12 mouse cellular contexts compared by ENCODE assay signal in the genomic region with DNA sequence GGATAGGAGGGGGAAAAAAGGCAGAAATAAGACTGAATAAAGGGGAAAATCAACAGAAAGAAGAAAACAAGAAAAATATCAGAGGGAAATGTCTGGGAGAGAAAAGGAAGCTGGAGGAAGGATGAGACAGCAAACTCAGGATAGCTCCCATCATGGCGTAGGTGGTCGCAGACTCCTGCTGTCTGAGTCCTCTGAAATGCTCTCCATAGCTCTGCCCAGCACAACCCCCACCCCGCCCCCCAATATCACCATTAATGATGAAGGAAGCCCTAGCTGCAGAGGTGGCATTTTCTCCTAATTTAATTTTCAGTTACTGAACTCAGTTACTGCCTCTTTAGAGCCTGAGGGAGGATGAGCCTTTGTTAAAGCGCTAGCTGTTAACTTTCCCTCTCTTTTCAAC.
"Had no signal": no experiment of that assay in that cellular context is flagged by ENCODE, and none has a peak within 500 bp of the region (broad histone marks: within the 10 kb centered on the region; RNA-seq: fewer than 3 reads in every experiment).

No protein-coding gene starts in this region.

- H3K4me2 ChIP-seq: kidney, embryonic 15.5 days; liver, embryonic 13.5 days; lung, embryonic 14.5 days had no signal

- DNase-seq: kidney, adult 2 months; kidney, postnatal 10 days; kidney, postnatal 36 days; layer of hippocampus, postnatal 36 days; liver, embryonic 13.5 days; lung, embryonic 14.5 days; thymus, adult 18-20 months; thymus, postnatal 36 days had no signal

- H3K4me1 ChIP-seq: kidney, embryonic 15.5 days; liver, embryonic 13.5 days had no signal

- H3K9me3 ChIP-seq: kidney, embryonic 15.5 days; liver, embryonic 13.5 days had no signal

- H3K27ac ChIP-seq: kidney, embryonic 15.5 days; left cerebral cortex, adult 2 months; liver, embryonic 13.5 days; macrophage had no signal

- H3K27me3 ChIP-seq: kidney, embryonic 15.5 days; liver, embryonic 13.5 days had no signal

- ATAC-seq: lung, postnatal 0 days had no signal

- H3K9ac ChIP-seq: kidney, embryonic 15.5 days; liver, embryonic 13.5 days; lung, embryonic 14.5 days had no signal

- H3K36me3 ChIP-seq: kidney, embryonic 15.5 days; liver, embryonic 13.5 days had no signal

- H3K4me3 ChIP-seq: kidney, embryonic 15.5 days; left cerebral cortex, adult 2 months; liver, embryonic 13.5 days had no signal
